Mouse (Mus musculus) urinary bladder, postnatal 10 days (tissue): Measurements from ENCODE around the gene Pramel4.
"Not testable (repeated sequence)": the region's sequence is repeated elsewhere in the genome, so short reads cannot be mapped to it uniquely, and the experiment has no call there.

Experiments used
- DNase-seq: peaks from one replicate; pipeline ENCODE4 v3.0.0; 2022; ENCODE audit warnings: low spot score

The Pramel4 gene

DNA sequence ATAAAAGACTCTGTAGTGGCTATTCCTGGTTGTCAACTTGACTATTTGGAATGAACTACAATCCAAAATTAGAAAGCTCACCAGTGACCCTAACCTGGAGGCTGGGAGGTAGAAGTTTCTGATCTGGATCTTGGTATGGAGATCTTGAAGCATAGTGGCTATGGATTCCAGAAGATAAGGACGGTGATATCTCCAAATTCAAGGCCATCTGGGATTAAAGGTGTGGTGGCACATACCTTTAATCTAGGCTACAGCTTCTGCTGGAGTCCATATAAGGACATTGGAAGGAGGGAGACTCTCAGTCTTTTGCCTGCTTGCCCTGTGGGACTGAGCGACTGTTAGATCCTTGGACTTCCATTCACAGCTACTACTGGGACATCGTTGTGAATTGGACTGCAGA is at the start of gene Pramel4:
Gene Pramel4, plus strand, starts transcription at position 301 of the 400 bp plus-strand sequence.
- DNase-seq = not testable (repeated sequence)

DNA sequence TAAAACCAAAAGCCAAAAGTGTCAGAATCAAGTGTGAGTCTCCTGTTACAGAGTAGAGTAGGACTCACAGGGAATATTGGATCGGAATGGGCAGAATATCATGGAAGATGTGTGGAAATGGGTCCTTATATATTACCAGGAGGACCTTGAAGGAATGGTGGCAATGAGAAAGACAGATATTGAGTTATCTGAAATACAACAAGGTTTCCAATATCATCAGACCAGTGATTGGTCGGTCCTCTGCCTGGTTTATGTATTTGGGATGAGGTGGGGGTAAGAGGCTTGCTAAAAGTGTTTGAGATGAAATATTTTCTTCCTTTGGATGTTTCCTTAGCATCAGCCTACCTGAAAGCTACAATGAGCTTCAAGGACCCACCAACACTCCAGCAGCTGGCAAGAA is 47.2 kb downstream of the Pramel4 start, which contains the start of gene Gm13102:
Gene Gm13102, plus strand, starts transcription at position 301 of the 400 bp plus-strand sequence.
- not testable (repeated sequence) for DNase-seq
